Mouse (Mus musculus): ENCODE results near the gene H2-Oa. TPM values are rescaled to one million over a fixed set of nuclear protein-coding genes. Genes with fewer than 3 reads are reported as not detected.
A peak's percentile ranks its signal among the peaks of the same experiment; 100 is the strongest.

Gene H2-Oa
- polyA plus RNA-seq, 1 experiment from 2014 or later = 0.26 TPM

- H3K4me2 ChIP-seq (replicated peaks; ENCODE audit: low read depth, low read length) = peak within 1 kb of the TSS; percentile 95
- H3K27me3 ChIP-seq (ENCODE audit: control insufficient read depth, insufficient read depth, low read length) = no peaks in the 10 kb centered on the region
- H3K9me3 ChIP-seq (ENCODE audit: control insufficient read depth, low read length) = no peaks in the 10 kb centered on the region
- peak; percentile 54 for ATAC-seq (ENCODE audit: low FRiP score)
- peak within 1 kb of the TSS; percentile 100 for H3K27ac ChIP-seq (ENCODE audit: low read depth, low read length)
- DNase-seq (ENCODE audit: low spot score) = peak; percentile 98
- H3K4me3 ChIP-seq (ENCODE audit: low read depth, low read length) = peak within 1 kb of the TSS; percentile 100
- 1% methylated on average over 67 of the region's 75 CpGs for WGBS
- 0 out of 2 replicates have a peak, but pooled peaks cover 2% of the 10 kb centered on the region for H3K4me1 ChIP-seq (replicated peaks; ENCODE audit: control insufficient read depth, insufficient read depth, low read length)
- H3K9ac ChIP-seq (ENCODE audit: low read depth, low read length) = peak within 1 kb of the TSS; percentile 97
- 0 out of 2 replicates have a peak, but pooled peaks cover 3% of the 10 kb centered on the region for H3K36me3 ChIP-seq (ENCODE audit: control insufficient read depth, insufficient read depth, low read length)
Measured at GRCm38 (mm10) chr17:34122188-34122984, 30.2 kb downstream of the H2-Oa start, which contains the start of gene Brd2. Gene Brd2 (minus strand): TSS chr17:34122634.

GRCm38 (mm10) chr17:34123111-34123510 is 31.0 kb downstream of the H2-Oa start:
- ATAC-seq (ENCODE audit: low FRiP score) (no peak), DNase-seq (ENCODE audit: low spot score) (no peak)
- Histone ChIP-seq H3K9me3 (ENCODE audit: control insufficient read depth, low read length) (no peaks in the 10 kb centered on the region), H3K27me3 (ENCODE audit: control insufficient read depth, insufficient read depth, low read length) (no peaks in the 10 kb centered on the region), H3K4me3 (ENCODE audit: low read depth, low read length) (peak overlapping the region; percentile 100), H3K27ac (ENCODE audit: low read depth, low read length) (peak overlapping the region; percentile 100), H3K36me3 (ENCODE audit: control insufficient read depth, insufficient read depth, low read length) (0 out of 2 replicates have a peak, but pooled peaks cover 3% of the 10 kb centered on the region), H3K4me1 (replicated peaks; ENCODE audit: control insufficient read depth, insufficient read depth, low read length) (0 out of 2 replicates have a peak, but pooled peaks cover 2% of the 10 kb centered on the region), H3K9ac (ENCODE audit: low read depth, low read length) (peak overlapping the region; percentile 97), H3K4me2 (replicated peaks; ENCODE audit: low read depth, low read length) (peak overlapping the region; percentile 95)
- WGBS = 3% methylated on average over 7 of the region's 7 CpGs

- Histone ChIP-seq H3K4me3 (ENCODE audit: low read depth, low read length) (peak overlapping the region; percentile 100), H3K9ac (ENCODE audit: low read depth, low read length) (peak overlapping the region; percentile 97), H3K4me2 (replicated peaks; ENCODE audit: low read depth, low read length) (peak overlapping the region; percentile 95), H3K27me3 (ENCODE audit: control insufficient read depth, insufficient read depth, low read length) (no peaks in the 10 kb centered on the region), H3K4me1 (replicated peaks; ENCODE audit: control insufficient read depth, insufficient read depth, low read length) (0 out of 2 replicates have a peak, but pooled peaks cover 2% of the 10 kb centered on the region), H3K36me3 (ENCODE audit: control insufficient read depth, insufficient read depth, low read length) (0 out of 2 replicates have a peak, but pooled peaks cover 2% of the 10 kb centered on the region), H3K27ac (ENCODE audit: low read depth, low read length) (peak overlapping the region; percentile 100), H3K9me3 (ENCODE audit: control insufficient read depth, low read length) (no peaks in the 10 kb centered on the region)
- ATAC-seq (ENCODE audit: low FRiP score) (no peak), DNase-seq (ENCODE audit: low spot score) (peak; percentile 33)
- WGBS = 9% methylated on average over 2 of the region's 2 CpGs
Measured at GRCm38 (mm10) chr17:34123518-34123917, 31.4 kb downstream of the H2-Oa start.

- no peak for ATAC-seq (ENCODE audit: low FRiP score)
- 87% methylated on average over 6 of the region's 6 CpGs for WGBS
Measured at GRCm38 (mm10) chr17:34124649-34125048, 32.5 kb downstream of the H2-Oa start.

GRCm38 (mm10) chr17:34126826-34127420 is 34.8 kb downstream of the H2-Oa start:
- DNase-seq (ENCODE audit: low spot score) (no peak), ATAC-seq (ENCODE audit: low FRiP score) (no peak)
- no peak overlapping the region for H3K4me3 ChIP-seq (ENCODE audit: low read depth, low read length)
- no peaks in the 10 kb centered on the region for H3K27me3 ChIP-seq (ENCODE audit: control insufficient read depth, insufficient read depth, low read length)
- H3K4me2 ChIP-seq (replicated peaks; ENCODE audit: low read depth, low read length) = no peak overlapping the region
- no peak overlapping the region for H3K27ac ChIP-seq (ENCODE audit: low read depth, low read length)
- 58% methylated on average over 9 of the region's 9 CpGs for WGBS
- 0 out of 2 replicates have a peak, but pooled peaks cover 4% of the 10 kb centered on the region for H3K4me1 ChIP-seq (replicated peaks; ENCODE audit: control insufficient read depth, insufficient read depth, low read length)
- H3K36me3 ChIP-seq (ENCODE audit: control insufficient read depth, insufficient read depth, low read length) = no peaks in the 10 kb centered on the region
- H3K9me3 ChIP-seq (ENCODE audit: control insufficient read depth, low read length) = no peaks in the 10 kb centered on the region
- no peak overlapping the region for H3K9ac ChIP-seq (ENCODE audit: low read depth, low read length)

More at GRCm38 (mm10) chr17:34124649-34125048, 32.5 kb downstream of the H2-Oa start:
- Histone ChIP-seq H3K9ac (ENCODE audit: low read depth, low read length) (no peak overlapping the region), H3K4me2 (replicated peaks; ENCODE audit: low read depth, low read length) (no peak overlapping the region), H3K4me1 (replicated peaks; ENCODE audit: control insufficient read depth, insufficient read depth, low read length) (0 out of 2 replicates have a peak, but pooled peaks cover 4% of the 10 kb centered on the region), H3K36me3 (ENCODE audit: control insufficient read depth, insufficient read depth, low read length) (no peaks in the 10 kb centered on the region), H3K27ac (ENCODE audit: low read depth, low read length) (no peak overlapping the region), H3K9me3 (ENCODE audit: control insufficient read depth, low read length) (no peaks in the 10 kb centered on the region), H3K4me3 (ENCODE audit: low read depth, low read length) (no peak overlapping the region), H3K27me3 (ENCODE audit: control insufficient read depth, insufficient read depth, low read length) (no peaks in the 10 kb centered on the region)
- DNase-seq (ENCODE audit: low spot score) = no peak

GRCm38 (mm10) chr17:34127475-34127874 is 35.3 kb downstream of the H2-Oa start:
- WGBS = 22% methylated on average over 6 of the region's 6 CpGs
- 0 out of 2 replicates have a peak, but pooled peaks cover 4% of the 10 kb centered on the region for H3K4me1 ChIP-seq (replicated peaks; ENCODE audit: control insufficient read depth, insufficient read depth, low read length)

GRCm38 (mm10) chr17:34128264-34128937 is 36.3 kb downstream of the H2-Oa start:
- 19% methylated on average over 13 of the region's 13 CpGs for WGBS
- no peak overlapping the region for H3K4me3 ChIP-seq (ENCODE audit: low read depth, low read length)
- H3K4me1 ChIP-seq (replicated peaks; ENCODE audit: control insufficient read depth, insufficient read depth, low read length) = 0 out of 2 replicates have a peak, but pooled peaks cover 4% of the 10 kb centered on the region
- ATAC-seq (ENCODE audit: low FRiP score) = no peak
- no peak for DNase-seq (ENCODE audit: low spot score)
- 0 out of 2 replicates have a peak overlapping the region, but pooled peaks have one; percentile 1 for H3K4me2 ChIP-seq (replicated peaks; ENCODE audit: low read depth, low read length)
- no peak overlapping the region for H3K27ac ChIP-seq (ENCODE audit: low read depth, low read length)
- no peaks in the 10 kb centered on the region for H3K9me3 ChIP-seq (ENCODE audit: control insufficient read depth, low read length)
- no peaks in the 10 kb centered on the region for H3K36me3 ChIP-seq (ENCODE audit: control insufficient read depth, insufficient read depth, low read length)
- H3K9ac ChIP-seq (ENCODE audit: low read depth, low read length) = no peak overlapping the region
- H3K27me3 ChIP-seq (ENCODE audit: control insufficient read depth, insufficient read depth, low read length) = no peaks in the 10 kb centered on the region

More at GRCm38 (mm10) chr17:34127475-34127874, 35.3 kb downstream of the H2-Oa start:
- DNase-seq (ENCODE audit: low spot score) (no peak), ATAC-seq (ENCODE audit: low FRiP score) (no peak)
- no peak overlapping the region for H3K4me3 ChIP-seq (ENCODE audit: low read depth, low read length)
- no peak overlapping the region for H3K9ac ChIP-seq (ENCODE audit: low read depth, low read length)
- no peak overlapping the region for H3K4me2 ChIP-seq (replicated peaks; ENCODE audit: low read depth, low read length)
- H3K27me3 ChIP-seq (ENCODE audit: control insufficient read depth, insufficient read depth, low read length) = no peaks in the 10 kb centered on the region
- no peaks in the 10 kb centered on the region for H3K36me3 ChIP-seq (ENCODE audit: control insufficient read depth, insufficient read depth, low read length)
- H3K27ac ChIP-seq (ENCODE audit: low read depth, low read length) = no peak overlapping the region
- H3K9me3 ChIP-seq (ENCODE audit: control insufficient read depth, low read length) = no peaks in the 10 kb centered on the region
